Mouse (Mus musculus) cerebellum, postnatal 25 days (tissue): ENCODE results near the gene Dact2.
A peak's percentile ranks its signal among the peaks of the same experiment; 100 is the strongest.

Experiments
- DNase-seq, 2 experiments: peaks; one replicate each; pipeline ENCODE4 v3.0.0; 2021; ENCODE audit warnings: mixed read lengths in 2 of 2

Gene Dact2

DNA sequence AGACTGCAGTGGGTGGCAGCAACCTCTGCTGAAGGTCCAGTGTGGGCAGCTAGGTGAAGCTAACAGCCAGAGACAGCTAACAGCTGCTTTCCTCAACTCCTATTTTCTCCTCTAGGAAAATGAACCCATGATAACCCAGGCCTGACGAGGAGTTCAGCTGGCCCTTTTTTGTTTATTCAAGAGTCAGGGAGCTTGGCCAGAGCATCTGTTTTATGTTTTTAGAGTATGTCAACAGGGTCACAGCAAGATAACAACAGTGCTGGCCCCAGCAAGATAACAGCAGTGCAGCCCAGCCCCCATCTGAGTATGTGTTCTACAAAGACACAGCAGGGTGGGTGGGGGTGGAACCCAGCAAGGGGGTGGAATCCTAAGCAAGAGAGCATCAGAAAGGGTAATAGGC, 30.6 kb downstream of the Dact2 start:
- no peak for DNase-seq

DNA sequence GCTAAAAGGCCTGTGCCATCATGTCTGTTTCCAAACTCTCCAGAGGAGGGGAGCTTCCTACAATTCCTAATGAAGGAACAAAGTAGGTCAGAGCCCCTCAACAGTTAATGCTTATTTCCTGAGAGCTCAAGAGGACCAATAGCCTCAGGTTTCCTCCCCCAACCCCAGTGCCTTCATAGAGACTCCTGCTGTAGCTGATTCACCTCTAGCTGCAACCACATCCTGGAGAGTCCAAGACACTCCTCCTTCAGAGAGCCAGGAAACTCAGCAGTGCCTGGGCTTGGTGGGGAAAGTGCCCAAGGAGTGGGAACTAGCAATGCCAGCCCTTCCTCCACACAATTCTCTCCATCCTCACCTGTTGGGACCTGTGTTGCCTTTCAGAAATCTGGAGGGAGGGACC, 31.4 kb downstream of the Dact2 start:
- no peak for DNase-seq

DNA sequence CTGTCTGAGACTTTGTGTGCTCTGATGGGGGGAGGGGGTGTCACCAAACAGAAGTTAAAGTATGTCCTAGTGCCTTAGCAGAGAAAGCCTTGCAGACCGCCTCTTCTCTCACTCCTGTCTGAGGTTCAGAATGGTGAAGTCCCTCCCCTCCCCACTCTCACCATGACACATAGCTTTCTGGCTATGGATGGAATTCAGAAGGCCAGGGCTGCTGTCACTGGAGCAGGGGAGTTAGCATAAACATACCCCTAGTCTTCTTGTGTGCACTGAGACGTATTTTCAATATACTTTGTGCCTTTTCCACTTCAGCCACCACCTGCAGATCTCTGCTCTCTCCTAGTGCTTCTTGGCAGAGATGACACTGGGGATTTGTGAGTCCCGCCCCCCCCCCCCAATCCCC, 31.9 kb downstream of the Dact2 start:
- DNase-seq: no peak

DNA sequence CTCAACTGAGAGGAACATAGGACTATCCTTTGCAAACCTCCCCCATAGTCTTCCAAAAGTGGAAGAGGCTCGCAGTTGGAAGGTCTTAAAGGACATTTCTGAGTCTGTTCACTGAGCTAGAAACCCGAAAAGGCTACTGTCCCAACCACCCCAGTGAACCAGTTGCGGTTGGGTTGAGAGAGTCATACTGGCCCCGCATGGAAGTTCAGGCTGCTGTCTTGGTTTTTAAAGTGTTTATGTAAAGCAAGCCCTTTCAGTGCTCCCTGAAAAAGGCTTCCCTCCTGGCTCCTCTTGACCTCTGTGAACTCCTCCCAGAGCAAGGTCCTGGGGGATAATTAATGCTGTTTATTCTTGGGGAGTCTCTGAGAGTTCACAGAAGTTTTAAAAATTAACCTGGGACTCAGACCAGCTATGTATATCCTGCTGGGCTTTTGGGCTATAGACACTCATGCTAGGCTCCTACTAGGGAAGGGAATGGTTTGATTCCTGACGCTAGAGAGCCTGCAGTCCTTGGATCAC, 33.1 kb downstream of the Dact2 start:
- DNase-seq: no peak

DNA sequence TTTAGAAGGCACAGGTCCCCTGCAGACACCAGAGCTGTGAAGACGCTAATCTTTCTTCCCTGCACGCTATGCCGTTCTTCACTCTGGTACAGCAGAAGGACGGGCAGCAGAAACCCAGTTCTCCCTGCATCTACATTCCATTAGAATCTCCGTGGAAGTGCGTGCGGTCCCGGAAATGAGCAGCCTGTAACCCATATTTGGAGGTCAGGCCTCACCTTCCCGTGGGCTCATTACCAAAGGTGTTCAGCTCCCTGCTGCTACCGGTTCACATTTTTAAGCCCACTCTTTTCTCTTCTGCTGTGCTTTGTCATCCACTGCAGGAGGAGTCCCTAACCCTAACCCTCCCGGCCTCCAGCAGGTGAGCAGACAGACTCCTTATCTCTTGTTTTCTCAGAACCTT, 34.7 kb downstream of the Dact2 start:
- DNase-seq: no peak

DNA sequence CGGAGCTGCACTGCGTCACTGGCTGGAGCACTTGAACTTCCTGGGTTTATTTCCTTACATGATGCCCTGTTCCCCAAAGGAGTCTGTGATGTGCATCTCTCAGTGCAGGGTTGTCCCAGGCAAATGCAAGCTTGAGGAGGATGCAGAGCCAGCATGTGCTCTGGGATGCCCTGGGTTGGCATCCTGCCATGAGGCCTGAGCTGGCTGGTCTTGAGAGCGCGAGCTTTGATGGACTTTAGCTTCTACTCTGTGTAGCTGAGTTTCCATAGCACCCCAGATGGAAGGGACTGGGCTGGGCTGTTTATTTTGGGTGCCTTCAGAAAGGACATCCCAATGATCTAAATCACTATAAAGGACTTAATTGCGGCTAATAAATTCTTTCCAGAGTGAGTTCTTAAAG, 36.5 kb downstream of the Dact2 start:
- peak; percentile 18 to 57 for DNase-seq

DNA sequence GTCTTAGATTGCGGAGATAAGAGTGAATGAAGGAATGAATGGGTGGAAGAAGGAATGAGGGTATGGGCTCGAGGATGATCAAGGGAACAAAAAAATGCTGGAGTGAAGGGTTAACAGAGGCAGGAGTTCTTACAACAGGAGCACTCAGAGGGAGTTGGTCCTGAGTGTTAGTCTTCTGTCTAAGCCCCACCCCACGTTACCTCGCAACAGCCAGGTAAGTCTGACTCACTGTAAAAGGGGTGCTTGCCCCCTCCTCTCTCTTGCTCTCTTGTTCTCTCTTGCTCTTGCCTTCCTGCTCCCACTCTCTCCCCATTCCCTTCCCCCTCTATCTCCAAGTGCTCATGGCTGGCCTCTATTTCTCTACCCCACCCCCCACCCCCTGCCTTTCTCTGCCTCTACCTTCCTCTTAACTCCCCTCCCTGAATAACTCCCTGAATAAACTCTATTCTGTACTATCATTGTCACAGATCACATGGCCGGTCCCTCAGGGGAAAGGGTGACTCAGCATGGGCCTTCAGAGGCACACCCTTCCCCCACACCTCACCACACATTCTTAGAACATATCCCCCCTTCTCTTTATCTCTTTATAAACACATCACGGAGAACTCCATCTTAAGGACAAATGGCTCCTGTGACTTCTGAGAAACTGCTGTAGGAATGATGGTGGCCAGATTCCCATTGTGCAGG, 37.2 kb downstream of the Dact2 start:
- DNase-seq: no peak

DNA sequence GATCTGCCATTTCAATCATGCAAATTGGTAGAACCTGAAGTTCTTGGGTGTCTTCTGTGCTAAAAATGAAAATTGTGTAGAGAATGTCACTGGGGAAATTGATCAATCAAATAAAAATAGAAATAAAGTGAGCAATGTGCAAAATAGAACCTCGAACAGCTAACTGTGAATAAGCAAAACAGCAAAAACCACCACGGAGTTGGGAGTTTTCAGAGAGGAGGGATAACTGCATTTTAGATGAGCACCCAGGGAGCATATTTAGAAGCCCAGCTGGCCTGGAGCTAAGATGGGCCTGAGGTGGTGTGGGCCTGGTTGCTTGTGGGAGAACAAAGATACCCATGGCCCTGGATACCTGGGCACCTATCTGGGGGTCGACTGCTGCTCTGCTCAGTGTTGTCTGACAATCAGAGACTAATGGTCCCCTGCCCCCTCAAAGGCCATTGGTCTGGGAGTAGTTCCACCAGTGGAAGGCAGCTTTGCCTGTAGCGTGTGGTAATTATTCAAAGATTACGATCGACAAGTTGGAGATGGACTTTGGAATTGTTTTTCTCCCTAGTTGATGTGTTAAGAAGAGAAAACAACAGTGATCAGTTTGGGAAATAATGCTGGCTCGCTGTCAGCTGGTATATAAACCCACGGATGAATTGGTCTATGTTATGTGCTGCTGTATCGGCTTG, 38.0 kb downstream of the Dact2 start:
- no peak for DNase-seq

DNA sequence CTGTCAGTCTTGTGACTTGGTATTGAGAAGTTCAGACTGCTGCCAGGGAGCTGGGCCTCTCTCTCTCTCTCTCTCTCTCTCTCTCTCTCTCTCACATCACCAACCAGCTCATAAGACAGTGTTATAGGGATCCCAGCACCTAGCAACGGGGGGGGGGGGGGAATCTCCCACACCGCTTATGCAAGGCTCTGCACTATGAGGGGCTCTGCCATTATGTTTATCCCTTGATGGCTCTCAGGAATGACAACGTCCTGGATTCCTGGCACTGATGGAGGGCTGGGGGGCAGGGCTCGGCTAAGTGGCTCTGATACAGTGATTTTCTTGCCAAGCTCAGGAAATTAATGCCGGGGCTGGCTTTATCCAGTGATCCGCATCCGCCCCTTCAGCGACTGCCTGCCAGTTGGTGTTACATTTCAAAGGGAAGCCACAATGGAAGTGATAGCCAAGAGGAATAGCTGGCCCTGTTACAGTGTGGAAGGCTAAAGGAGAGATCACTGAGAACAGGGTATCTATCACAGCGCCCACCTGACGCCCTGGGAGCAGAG, 38.7 kb downstream of the Dact2 start:
- peak; percentile 13 to 38 for DNase-seq

DNA sequence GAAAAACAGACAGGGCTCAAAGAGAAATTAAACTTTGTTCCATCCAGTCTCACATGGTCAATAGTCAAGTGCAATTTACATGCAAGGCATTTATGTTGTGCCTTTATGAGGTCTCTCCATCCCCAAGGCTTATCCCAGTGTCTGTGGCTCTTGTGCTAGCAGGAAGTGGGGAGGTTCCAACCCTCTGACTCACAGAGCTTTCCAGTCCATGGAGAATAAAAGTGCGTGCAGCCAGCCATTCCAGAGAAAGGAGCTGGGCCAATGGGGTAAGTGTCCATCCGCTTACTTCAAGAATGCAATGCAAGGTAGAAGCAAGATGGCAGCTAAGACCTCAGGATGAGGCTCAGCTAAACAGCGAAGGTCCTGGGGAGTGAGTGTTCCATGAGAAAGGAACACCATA, 43.3 kb downstream of the Dact2 start:
- DNase-seq: no peak

DNA sequence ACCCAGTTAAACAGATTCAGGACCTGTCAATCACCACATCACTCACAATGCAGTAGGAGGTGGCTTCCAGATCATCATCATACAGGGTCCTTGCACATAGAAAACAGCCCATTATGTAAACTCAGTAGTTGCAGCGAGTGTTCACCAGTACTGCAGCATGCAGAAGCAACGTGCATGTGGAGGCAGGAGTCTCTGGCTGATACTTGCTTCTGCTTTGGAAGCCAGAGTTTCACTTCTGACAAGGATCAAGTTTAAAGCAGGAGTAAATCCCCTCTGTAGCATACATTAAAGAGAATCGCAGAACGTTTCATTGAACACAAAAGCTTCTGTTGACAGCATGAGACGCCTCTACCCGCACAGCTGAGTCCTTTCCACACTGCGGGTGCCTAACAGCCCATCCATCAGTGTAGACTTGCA, 46.3 kb downstream of the Dact2 start:
- DNase-seq: no peak
